Mouse (Mus musculus): Measurements from ENCODE around the gene CK137956.

DNA sequence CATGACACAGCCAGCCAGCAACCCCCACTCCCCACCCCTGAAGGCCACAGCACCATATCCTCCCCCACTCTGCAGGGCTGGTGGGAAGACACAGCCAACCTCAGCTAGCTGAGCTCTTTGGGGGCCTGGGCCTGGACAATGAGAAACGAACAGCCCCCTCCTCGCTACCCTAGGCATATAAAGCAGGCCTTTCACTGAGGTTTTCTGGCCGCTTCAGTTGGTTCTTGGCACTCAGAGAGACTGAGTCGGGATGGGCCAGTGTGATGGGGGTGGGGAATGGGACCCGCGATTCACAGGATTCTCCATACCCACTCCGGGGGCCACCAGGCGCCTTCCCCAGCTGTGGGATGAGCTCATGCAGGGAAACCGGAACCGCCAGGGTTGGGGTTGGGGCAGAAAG is 15.1 kb upstream of the CK137956 start:
- TF ChIP-seq CTCF (IDR thresholded peaks at IDR 0.05; ENCODE audit: borderline replicate concordance, insufficient read depth, low read depth, low read length) (no peak), POLR2A (IDR thresholded peaks at IDR 0.05; ENCODE audit: borderline replicate concordance, insufficient read depth, low read length) (no peak)
